Mouse (Mus musculus) CH12F3 (cell line): ENCODE data around the gene Itpr2.

Experiments
- in situ Hi-C: fragments of 300-500 bp; cut with MboI; formaldehyde crosslinking; loops from 2 replicates; pipeline ENCODE4 v1.14.3; 2020; ENCODE audit warnings: low sequenced_read_pairs

Itpr2 gene

DNA sequence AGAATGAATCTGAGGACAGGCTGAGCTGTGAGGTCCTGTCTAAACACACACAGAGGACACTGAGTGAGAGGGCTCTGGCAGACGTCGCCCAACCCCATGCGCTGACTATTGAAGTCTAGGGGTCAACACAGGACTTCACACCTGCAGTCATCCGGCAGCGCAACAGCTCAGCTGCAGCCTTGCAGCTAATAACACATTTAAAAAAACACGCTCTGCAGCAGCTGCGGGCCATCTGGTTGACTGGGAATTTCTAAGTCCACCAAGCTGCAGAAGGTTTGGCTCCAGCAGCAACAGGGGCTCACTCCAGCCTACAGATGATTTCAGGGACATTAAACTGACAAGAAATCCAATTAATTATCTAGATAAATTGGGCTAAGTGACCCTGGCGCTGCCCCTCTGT is 312.0 kb downstream of the Itpr2 start:
- in situ Hi-C loops: no loop called here

DNA sequence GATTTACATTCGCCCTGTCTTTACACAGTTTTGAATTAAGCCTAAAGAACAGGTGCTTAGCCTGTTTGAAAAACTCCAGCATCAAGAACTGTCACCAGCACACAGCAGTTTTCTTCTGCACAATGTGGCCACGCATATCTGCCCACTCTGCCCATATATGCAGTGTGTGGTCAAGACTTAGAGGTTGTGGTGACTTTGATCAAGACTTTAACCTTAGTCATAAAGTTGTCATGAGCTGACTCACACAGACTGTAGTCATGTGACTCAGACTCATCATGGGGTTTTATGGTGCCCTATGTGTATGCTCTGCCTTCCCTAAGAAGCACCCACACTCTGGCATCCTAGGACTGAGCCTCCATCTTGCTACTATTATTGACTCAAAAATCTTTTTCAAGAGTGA is 316.5 kb downstream of the Itpr2 start:
- in situ Hi-C loops: no loop called here

DNA sequence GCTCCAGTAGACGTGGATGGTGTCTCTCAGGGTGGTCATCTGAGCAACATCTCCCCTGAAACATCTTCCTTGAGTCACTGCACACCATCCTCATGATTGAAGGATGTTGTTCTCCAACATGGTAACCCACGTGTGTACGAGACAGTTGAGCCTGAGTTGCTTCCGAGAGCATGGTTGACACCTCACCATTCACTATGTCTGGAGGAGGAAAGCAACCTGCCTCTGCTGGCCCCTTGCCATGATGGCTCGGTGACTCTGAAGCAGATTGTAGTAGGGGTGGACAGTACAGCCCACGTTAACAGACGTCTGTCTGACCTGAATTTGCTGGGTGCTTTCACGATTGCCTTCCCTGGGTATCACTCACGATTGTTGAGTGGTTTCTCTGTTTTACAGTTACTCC is 317.3 kb downstream of the Itpr2 start:
- in situ Hi-C loops: no loop called here

DNA sequence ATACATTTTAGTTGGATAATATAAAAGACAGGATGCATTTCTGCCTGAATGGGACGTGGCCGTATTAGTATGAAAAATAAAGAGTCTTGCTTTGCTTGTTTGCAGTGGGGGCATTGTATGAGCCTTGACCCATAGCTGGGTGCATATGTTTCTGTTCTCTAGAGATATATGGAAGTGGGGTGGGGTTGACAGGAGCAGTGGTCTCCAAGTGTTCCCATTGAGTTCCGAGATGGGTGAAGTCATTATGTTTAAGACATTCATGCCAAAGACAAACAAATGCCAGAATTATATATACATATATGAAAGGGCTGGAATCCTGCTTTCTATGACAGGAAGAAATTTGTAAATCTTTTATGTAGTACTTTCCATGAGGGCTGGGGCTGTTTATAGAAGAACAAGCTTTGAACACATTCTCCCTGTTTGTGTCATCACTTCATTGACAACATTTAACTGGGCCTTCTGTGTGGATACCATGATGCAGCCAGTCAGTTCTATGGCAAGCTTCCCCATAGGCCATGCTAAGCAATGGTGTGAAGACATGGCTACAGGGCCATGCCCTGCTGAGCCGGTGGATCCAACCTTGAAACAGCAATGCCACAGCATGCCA is 327.3 kb downstream of the Itpr2 start:
- in situ Hi-C loops: no loop called here

DNA sequence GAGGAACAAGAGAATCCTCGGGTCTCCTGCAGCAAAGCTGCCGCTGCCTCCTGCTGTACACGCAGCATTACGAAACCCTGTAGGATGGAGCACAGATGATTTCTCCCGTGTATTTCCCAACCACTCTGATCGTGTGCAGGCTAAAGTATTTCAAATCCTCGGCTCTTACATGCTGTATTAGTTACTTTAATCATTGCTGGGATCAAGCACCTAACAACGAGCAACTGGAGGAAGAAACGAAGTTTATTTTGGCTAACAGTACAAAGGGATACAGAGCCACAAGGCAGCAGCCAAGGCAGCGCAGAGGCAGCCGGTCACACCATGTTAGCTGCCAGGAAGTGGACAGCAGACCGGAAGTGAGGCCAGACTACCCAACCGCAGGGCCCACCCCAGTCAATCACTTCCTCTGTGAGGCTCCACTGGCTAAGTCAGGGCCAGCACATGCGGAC is 331.4 kb downstream of the Itpr2 start:
- in situ Hi-C loops: no loop called here

DNA sequence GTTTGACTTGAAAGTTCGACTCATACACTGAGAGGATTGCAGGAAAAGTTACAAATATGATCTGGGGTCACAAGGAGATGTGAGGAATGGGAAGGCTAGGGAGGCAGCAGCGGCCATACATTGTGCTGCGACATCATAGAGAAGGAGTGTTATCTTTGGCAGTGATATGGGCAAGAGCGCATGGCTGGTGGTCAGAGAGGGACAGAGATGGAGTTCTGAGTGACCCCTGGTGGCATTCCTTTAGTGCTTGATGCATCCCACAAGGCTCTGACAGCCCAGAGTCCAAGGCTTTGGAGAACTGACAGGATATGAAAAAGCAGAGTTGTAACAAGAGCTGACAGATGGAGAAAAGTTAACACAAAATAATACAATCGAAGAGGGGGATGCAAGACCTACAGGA is 334.8 kb downstream of the Itpr2 start:
- in situ Hi-C loops: no loop called here

DNA sequence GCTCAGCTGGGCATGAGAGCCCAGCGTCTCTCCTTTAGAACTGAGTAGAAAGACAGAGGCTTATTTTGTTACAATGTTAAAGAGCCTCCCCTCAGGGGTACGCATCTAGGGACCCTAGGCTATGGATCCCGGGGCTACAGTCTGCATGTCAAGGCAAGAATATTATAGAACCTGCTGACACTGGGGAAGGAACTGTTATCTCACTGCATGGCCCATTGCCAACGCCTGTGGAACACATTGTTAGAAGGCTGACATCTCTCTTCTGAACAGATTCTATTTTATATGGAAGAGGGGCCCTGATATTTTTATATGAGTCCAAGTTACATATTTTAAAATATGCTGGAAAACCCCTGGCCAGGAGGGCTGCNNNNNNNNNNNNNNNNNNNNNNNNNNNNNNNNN is 342.4 kb downstream of the Itpr2 start:
- in situ Hi-C loops: no loop called here

DNA sequence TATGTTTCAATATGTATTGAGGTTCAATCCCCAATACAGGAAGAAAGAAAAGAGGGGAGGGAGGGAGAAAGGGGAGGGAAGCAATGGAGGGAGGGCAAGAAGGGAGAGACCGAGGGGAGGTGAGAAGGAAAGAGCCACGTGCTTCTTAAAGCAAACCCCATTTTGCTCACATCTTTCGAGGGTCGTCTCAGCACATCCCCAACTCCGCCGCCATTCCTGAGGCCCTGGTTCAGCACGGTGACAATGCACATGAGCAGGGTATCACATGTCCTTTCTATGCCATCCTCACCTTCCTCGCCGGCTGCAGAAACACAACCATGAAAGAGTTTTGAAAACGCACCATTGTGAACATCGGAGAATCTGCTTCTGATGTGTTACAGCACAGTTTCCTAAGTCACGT is 343.3 kb downstream of the Itpr2 start:
- in situ Hi-C loops: no loop called here

DNA sequence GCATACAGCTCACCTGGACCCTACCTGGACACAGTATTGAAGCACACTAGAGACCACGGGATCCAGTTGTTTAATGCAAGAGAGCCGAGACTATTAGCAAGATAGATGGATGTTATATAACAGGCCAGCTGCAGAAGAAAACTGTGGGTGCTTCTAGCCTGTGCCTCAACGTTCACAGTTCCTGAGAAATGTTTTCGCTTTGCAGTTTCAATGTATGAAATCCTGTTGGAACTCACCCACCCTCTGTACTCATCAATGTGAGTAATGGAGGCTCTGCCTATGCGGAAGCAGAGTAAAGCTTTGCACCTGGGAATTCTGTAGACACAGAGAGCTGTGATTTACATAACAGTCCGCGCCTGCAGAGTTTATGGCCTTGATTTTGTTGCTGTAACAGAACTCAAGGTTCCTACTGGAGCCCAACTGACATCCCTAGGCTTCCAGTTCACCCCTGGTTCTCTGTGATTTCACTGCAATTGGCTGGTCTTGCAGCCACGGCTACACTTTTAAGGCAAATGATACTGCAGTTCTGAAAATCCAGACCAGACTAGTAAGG is 344.0 kb downstream of the Itpr2 start:
- in situ Hi-C loops: no loop called here

DNA sequence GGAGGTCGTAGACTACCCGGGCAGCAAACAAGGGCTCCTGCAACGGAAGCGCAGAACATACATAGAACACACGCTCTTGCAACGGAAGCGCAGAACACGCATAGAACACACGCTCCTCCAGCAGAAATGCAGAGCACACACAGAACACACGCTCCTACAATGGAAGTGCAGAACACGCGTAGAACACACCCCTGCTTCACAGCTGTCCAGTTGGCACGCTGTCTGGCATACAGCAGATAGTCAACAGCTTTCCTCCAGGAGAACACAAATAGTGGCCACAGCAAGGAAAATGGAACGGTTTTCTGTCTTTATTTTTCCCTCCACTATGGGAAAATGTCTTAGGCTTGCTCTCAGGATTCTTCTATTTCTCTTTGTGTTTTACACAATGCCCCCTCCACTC is 344.9 kb downstream of the Itpr2 start:
- in situ Hi-C loops: no loop called here

DNA sequence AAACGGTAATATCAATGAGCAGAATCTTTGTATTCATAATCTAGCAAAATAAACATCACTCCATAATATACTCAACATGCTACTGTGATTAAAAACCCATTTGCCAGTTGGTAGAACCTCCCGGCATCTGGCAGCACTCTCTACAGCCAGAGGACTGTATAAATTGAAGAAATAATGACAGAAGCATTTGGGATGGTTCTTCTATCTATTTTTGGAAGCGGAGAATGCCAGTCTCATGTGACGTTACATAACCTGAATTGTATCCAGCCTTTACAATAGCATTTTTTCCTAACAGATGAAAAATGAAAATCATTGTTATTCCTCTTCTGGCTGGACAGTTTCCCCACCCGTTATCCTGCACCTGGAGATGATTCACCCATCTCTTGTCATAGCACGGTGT is 345.5 kb downstream of the Itpr2 start:
- in situ Hi-C loops: no loop called here

DNA sequence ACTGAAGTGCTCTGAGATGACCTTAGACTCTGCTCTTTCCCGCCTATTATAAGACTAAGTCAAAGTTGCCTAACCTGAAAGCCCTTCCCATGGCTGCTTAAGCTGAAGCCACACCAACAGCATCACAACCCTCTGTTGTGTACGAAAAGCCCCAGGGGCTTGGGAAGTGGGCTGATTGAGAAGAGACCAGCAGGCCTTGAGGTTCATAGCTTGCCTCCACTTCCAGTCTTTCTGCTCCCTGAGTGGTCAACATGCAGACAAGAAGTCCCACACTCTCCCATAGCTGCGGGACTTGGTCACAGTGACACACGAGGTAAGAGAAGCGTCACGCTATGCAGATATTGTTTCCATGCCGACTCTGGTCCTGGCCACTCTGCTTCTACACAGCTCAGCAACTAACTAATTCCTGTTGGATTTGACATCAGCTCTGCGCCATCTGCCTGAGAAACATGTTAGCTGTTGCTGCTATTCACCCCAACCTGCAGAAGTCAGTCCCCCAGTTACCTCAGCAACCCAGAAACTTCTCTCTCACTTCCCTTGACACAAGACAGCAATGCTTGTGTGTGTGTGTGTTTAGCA is 346.8 kb downstream of the Itpr2 start:
- in situ Hi-C loops: no loop called here

DNA sequence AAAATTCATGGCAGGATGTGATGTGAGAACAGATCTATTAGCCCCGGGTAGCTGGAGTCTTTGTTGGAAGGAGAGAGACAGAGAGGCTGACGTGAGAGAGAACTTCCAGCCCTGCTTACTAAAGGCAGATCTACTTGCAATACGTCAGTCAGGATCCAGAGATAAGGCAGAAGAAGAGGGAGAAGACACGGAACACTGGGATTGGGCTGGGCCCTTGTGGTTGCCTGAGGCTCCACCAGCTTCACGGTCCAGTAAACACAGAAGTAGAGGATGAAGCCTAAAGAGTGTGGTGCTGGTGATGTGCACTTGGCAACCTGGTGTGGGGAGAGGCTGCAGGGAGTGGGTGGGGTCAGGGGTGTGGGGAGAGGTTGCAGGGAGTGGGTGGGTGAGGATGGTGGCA is 349.2 kb downstream of the Itpr2 start:
- in situ Hi-C loops: no loop called here

DNA sequence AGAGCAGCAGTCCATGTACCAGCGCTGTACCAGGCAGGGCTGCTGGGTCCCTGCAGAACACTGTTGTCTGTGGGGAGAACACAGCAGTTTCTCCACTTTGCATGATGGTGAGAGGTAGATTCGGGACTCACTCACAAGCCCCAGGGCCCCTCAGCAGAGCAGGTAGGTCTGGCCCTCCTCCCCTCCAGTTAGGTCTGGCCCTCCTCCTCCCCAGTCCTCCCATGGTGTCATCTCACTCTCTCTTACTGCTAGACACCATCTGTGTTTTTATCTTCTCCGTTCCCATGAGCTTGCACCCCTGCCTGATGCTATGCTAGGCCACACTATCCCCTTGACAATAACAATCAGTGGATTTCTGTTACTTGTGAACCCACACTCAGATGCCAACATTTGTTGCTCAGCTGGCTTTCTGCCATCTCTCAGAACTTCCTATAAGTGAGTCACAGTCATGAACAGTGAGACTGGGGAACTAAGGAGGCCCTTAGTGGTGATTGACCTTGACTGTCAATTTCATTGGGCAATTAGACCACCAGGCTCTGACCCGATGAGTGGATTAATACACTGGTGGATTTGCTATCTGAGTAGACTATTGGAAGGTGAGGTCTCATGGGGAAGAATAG is 360.9 kb downstream of the Itpr2 start:
- in situ Hi-C loops: no loop called here

DNA sequence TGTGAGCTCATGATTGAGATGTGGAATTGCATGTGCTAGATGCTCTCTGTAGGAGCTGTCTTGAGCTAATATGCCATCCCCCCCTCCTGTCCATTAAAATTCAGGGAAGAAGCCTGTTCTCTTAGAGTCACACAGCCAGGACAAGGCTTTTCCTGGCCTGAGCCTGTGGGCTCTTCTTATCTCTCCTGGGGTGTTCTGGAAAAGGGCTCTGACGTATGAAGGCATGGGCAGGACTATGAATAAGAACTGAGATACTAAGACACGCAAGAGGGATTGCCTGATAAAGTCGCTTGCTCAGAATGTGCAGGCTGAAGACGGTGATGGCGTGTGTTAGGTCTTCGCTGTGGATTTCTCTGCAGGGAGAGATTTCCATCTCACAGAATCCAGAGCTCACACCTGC is 361.9 kb downstream of the Itpr2 start:
- in situ Hi-C loops: no loop called here

DNA sequence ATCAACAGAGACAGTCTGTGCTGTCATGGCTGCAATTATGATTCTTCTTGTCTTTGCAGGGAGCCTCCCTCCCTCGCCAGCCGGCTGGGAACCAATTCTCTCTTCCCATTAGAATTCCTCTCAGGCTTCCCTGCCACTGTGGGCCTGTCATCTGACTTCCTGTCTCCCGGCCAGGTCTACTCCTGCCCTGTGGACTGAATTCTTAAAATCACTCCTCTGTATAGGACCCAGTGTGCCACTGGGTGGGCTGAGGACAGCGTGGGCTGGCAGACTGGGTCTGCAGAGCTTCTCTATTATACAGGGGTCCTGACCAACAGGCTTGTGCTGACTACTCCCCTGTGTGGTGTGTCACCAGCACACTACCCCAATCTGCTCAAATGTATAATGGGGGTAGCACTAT is 365.4 kb downstream of the Itpr2 start:
- in situ Hi-C loops: no loop called here

DNA sequence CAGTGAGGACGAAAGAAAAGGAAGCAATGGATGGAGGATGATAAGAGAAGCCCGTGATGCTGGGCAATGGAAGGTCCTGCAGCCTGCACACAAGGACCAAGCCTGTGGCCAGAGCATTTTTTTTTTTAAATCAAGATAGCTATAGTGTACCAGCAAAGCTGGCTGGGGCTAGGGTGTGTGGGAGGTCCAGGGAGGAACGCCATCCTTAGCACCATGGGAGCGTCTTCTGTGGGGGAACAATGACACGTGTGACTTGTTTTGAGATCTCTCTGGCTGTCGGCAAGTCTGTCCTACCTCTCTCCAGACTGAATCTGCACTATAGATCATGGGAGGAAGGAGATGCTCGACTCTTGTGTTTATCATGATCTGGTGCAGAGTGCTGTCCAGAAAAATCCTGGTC is 365.8 kb downstream of the Itpr2 start:
- in situ Hi-C loops: no loop called here

DNA sequence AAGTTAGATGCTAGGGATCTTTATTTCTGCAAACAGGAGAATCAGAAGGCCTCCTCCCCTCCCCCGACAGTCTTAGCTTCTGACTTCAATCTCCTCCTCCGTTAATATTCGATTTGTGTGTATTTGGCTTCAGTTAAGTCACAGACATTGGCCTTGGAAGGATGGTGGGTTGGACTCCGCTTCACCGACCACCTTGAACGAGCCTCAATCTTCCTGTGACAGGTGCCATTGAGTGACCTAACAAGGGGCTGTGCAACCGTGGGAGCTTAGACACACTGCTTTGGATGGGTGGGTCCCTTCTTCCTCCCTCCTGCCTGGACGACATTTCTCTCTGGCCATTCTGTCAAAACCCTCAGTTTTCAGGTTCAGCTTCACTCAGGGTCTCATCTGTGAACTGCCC is 366.7 kb downstream of the Itpr2 start:
- in situ Hi-C loops: no loop called here

DNA sequence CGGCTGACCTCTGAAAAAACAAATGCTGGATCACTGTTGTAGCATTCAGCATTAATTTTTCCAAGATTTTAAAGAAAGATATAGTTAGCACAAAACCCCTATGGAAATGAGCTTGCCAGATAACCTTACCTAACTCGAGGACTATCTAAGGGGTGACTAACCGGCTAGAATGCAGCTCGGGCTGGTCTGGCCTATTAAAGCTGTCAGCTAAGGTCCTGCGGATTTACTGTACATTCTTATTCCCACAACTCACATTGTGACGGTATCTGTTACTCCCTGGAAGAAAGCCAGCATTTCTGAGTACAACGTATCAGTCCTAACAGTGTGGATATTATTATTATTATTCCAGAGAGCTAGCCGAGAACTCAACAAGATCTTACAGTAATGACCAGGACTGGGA is 368.1 kb downstream of the Itpr2 start:
- in situ Hi-C loops: no loop called here

DNA sequence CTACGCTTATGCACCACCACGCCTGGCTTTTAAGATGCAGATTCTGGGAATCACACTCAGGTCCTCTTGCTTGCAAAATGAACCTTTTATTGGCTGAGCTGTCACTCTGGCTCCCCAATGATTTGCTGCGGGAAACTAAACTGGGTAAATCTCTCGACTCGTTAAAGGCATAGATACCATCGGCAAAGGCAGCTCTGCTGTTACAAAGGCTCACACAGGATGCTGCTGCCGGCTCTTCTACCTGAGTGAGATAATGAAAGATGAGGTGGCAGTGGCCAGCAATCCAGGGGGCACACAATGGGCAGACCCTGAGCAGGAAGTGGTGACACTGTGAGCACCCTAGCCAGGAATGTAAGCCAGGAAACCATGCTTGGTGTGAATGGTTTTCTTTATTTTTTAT is 373.0 kb downstream of the Itpr2 start:
- in situ Hi-C loops: no loop called here

DNA sequence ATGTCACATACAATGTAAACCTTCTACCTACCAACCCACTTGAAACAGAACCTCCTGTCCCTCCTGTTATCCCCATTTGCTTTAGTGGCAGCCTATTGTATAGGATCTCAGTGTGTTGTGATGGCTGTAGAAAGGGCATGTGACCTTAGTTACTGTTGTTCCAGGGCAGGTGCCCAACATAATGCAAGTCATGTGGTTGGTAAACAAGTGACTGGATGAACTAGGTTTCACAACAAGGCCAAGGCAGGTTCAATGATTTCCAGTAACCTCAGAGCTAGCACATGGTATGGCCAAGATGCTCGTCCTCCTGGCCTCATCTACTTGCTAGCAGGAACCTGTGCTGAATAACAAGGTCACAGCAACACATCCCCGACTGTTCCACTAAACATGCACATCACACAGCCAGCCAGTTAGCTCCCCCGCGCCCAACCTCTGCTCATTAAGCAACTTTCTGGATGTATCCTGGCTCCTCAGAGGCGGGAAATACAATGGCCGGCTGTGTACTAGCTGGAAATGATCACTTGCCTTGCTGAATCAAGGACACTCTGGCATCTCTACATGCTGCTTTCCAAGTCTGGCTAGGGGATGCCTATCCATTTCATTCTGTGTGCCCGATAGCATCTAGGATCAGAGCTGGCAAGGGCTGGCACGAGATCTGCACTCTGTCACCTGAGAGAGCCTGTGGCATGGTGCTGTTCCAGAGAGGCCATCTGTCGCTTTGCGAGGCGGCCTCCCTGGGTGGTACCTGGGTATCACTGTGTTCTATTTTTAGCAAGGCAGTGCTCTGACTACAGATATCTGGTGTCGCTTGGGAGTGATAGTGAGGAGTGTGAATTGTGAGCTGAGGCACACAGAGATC is 375.0 kb downstream of the Itpr2 start:
- in situ Hi-C loops: no loop called here

DNA sequence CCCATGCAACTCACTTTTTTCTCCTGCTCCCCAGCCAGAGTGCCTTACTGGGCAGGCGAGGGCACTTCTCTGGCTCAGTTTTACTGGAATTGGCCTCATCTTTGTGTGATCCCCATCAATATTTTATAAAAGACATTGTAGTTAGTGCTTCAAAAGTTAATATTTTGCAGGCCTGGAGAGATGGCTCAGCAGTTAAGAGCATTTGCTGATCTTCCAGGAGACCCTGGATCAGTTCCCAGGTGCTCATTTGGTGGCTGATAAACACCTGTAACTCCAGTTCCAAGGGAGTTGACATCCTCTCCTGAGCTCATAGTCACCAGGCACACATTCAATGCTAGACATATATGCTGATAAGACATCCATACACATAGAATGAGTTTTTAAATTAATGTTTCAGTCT is 376.4 kb downstream of the Itpr2 start:
- in situ Hi-C loops: no loop called here
